Mouse (Mus musculus) monocyte, adult 5-6 weeks (primary cell): ENCODE results near the gene Gm47995. TPM values are rescaled to one million over a fixed set of nuclear protein-coding genes. Genes with fewer than 3 reads are reported as not detected.

Experiments used
- total RNA-seq: library from RNA; stranded (forward); fragments of 200-1000, 200-491, 200-594 nt; gene quantifications from 3 replicates; pipeline ENCODE4 v1.2.3, GENCODE M21; 2017

Gm47995 gene
- total RNA-seq, 1 experiment from 2014 or later, result not detected

Other genes with a start within 250 kb of the Gm47995 start
- not detected in 3 replicates for gene Hmcn1, start 205.0 kb upstream of the Gm47995 start, total RNA-seq
- gene Gm47985, start 15.9 kb upstream of the Gm47995 start, total RNA-seq, result not detected in 3 replicates
- gene Gm8947, start 6.1 kb upstream of the Gm47995 start, total RNA-seq, result 0.85 TPM in 1 of 3 replicates, not detected in the others
- not detected in 3 replicates for gene 3110040M04Rik, start 5.7 kb downstream of the Gm47995 start, total RNA-seq
- gene Gm47996, start 11.7 kb downstream of the Gm47995 start, total RNA-seq, result not detected in 3 replicates
- 269 to 290 TPM (median 273 TPM) in 3 replicates for gene Ivns1abp, start 146.0 kb downstream of the Gm47995 start, total RNA-seq
- gene Swt1, start 230.0 kb downstream of the Gm47995 start, total RNA-seq, result 21.1 to 53.1 TPM (median 41.1 TPM) in 3 replicates
- gene Trmt1l, start 230.1 kb downstream of the Gm47995 start, total RNA-seq, result 21.1 to 33.9 TPM (median 26.0 TPM) in 3 replicates